Mouse (Mus musculus): ENCODE measurements at regions not wholly inside any gene's neighbourhood (a gene's known extent, or its start where the extent isn't known, plus 50 kb on each side); places are given as distances from the start of the nearest gene placed in this dataset.

DNA sequence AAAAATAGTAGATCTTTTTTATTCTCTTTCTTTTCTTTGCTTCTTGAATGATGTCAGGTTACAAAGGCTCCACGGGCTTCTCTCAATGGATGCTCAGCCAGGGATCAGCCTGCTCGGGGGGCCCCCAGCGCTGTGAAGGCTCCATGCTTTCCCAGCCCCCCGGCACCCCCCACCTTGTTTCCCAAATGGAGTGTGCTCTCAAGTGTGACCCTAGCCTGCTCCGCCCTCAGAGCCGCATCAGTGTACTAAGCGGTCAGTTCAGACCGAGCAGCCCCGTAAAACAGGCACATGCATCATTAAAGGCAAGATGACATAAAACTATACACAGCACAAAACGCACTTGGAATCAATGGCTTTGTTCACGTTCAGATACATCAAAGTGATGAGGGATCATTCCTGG lies 102.7 kb downstream of the Olig3 start:
- DNase-seq (ENCODE audit: low spot score): no peak
- Histone ChIP-seq H3K9me3 (ENCODE audit: control insufficient read depth, low read length) (no peaks in the 10 kb centered on the region), H3K4me1 (ENCODE audit: control insufficient read depth, insufficient read depth, low read length) (no peaks in the 10 kb centered on the region), H3K27ac (replicated peaks; ENCODE audit: low read depth, low read length) (no peak overlapping the region), H3K4me3 (replicated peaks; ENCODE audit: low read length) (no peak overlapping the region), H3K27me3 (ENCODE audit: control insufficient read depth, insufficient read depth, low read length) (no peaks in the 10 kb centered on the region), H3K36me3 (ENCODE audit: control insufficient read depth, insufficient read depth, low read length) (no peaks in the 10 kb centered on the region), H3K4me2 (replicated peaks; ENCODE audit: low read depth, low read length, severe bottlenecking) (no peak overlapping the region), H3K9ac (ENCODE audit: low read depth, low read length, severe bottlenecking) (no peak overlapping the region)
- no peak for TF ChIP-seq POLR2A (IDR thresholded peaks at IDR 0.05; ENCODE audit: borderline replicate concordance, extremely low read depth, insufficient read depth, insufficient read length)
- WGBS: 47% methylated on average over 11 of the region's 11 CpGs
- no peak for ATAC-seq (ENCODE audit: low FRiP score, low read depth)

DNA sequence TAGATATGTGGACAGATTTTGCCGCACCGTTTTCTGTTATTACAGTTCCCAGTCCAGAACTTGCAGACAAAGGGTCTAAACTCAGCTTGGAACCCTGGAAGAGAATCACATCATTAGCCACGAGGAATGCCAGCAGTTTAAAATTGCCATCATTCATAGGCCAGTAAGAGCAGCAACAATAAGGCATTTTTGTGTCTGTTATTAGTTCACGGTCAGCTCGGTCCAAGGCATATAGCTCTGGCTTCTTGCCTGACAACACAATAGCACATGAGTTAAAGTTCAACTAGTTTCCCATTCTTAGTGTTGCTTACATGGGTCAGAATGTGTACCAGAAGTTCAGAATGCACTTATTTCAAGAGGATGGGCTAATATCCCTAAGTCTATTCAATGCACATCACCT lies 103.4 kb downstream of the Olig3 start:
- no peak for DNase-seq (ENCODE audit: low spot score)
- no peak for ATAC-seq (ENCODE audit: low FRiP score, low read depth)
- no peak overlapping the region for H3K4me3 ChIP-seq (replicated peaks; ENCODE audit: low read length)
- no peak overlapping the region for H3K4me2 ChIP-seq (replicated peaks; ENCODE audit: low read depth, low read length, severe bottlenecking)
- no peaks in the 10 kb centered on the region for H3K9me3 ChIP-seq (ENCODE audit: control insufficient read depth, low read length)
- TF ChIP-seq POLR2A (IDR thresholded peaks at IDR 0.05; ENCODE audit: borderline replicate concordance, extremely low read depth, insufficient read depth, insufficient read length): no peak
- H3K27ac ChIP-seq (replicated peaks; ENCODE audit: low read depth, low read length): no peak overlapping the region
- no peaks in the 10 kb centered on the region for H3K4me1 ChIP-seq (ENCODE audit: control insufficient read depth, insufficient read depth, low read length)
- no peak overlapping the region for H3K9ac ChIP-seq (ENCODE audit: low read depth, low read length, severe bottlenecking)
- H3K36me3 ChIP-seq (ENCODE audit: control insufficient read depth, insufficient read depth, low read length): no peaks in the 10 kb centered on the region
- 73% methylated on average over 5 of the region's 5 CpGs for WGBS
- H3K27me3 ChIP-seq (ENCODE audit: control insufficient read depth, insufficient read depth, low read length): no peaks in the 10 kb centered on the region

DNA sequence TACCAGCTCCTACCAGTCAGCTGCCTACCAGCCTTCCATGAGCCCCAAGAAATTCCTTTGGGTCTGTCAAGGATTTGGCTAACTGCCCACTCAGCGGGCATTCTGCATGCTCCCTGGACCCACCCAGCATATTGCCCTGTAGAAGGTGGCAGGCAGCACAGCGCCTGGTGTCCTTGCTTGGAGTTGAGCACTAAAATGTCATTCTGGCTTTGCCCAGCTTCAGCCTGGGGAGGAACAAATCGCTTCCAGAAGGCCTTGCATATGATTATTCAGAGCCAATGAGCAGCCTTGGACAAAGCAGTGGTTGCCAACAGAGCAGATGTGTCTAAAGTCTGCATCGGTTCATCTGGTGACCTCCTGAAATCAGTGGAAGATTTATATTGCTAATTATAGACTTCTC lies 103.8 kb downstream of the Olig3 start:
- WGBS: 54% methylated on average over 4 of the region's 4 CpGs
- ATAC-seq (ENCODE audit: low FRiP score, low read depth): no peak

DNA sequence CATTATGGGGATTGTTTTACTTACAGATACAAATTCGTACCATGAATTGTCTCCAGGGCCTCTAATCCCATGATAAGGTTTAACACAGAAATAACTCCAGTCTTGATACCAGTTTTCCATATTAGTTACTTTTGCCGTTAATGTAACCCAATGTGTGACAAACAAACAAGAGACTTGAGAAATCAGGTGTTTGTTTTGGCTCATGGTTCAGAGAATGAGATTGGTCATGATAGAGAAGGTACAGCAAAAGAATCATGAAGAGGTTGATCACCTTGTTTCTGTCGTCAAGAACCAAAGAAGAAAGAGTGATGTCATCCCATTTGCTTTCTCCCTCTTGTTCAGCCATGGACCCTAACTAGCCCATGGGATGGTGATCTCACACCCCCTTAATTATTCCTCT lies 107.5 kb downstream of the Olig3 start:
- Histone ChIP-seq H3K9me3 (ENCODE audit: control insufficient read depth, low read length) (no peaks in the 10 kb centered on the region), H3K36me3 (ENCODE audit: control insufficient read depth, insufficient read depth, low read length) (no peaks in the 10 kb centered on the region), H3K27me3 (ENCODE audit: control insufficient read depth, insufficient read depth, low read length) (no peaks in the 10 kb centered on the region), H3K9ac (ENCODE audit: low read depth, low read length, severe bottlenecking) (no peak overlapping the region), H3K4me1 (ENCODE audit: control insufficient read depth, insufficient read depth, low read length) (no peaks in the 10 kb centered on the region), H3K4me2 (replicated peaks; ENCODE audit: low read depth, low read length, severe bottlenecking) (no peak overlapping the region), H3K4me3 (replicated peaks; ENCODE audit: low read length) (no peak overlapping the region), H3K27ac (replicated peaks; ENCODE audit: low read depth, low read length) (no peak overlapping the region)
- TF ChIP-seq POLR2A (IDR thresholded peaks at IDR 0.05; ENCODE audit: borderline replicate concordance, extremely low read depth, insufficient read depth, insufficient read length): no peak
- 79% methylated on average over 3 of the region's 3 CpGs for WGBS
- ATAC-seq (ENCODE audit: low FRiP score, low read depth) (no peak), DNase-seq (ENCODE audit: low spot score) (no peak)

More for the DNA sequence above, 103.8 kb downstream of the Olig3 start:
- H3K4me3 ChIP-seq (replicated peaks; ENCODE audit: low read length): no peak overlapping the region
- no peaks in the 10 kb centered on the region for H3K36me3 ChIP-seq (ENCODE audit: control insufficient read depth, insufficient read depth, low read length)
- no peaks in the 10 kb centered on the region for H3K9me3 ChIP-seq (ENCODE audit: control insufficient read depth, low read length)
- no peak for DNase-seq (ENCODE audit: low spot score)
- H3K4me2 ChIP-seq (replicated peaks; ENCODE audit: low read depth, low read length, severe bottlenecking): no peak overlapping the region
- no peak overlapping the region for H3K9ac ChIP-seq (ENCODE audit: low read depth, low read length, severe bottlenecking)
- H3K27ac ChIP-seq (replicated peaks; ENCODE audit: low read depth, low read length): no peak overlapping the region
- no peak for TF ChIP-seq POLR2A (IDR thresholded peaks at IDR 0.05; ENCODE audit: borderline replicate concordance, extremely low read depth, insufficient read depth, insufficient read length)
- H3K4me1 ChIP-seq (ENCODE audit: control insufficient read depth, insufficient read depth, low read length): no peaks in the 10 kb centered on the region
- H3K27me3 ChIP-seq (ENCODE audit: control insufficient read depth, insufficient read depth, low read length): no peaks in the 10 kb centered on the region

DNA sequence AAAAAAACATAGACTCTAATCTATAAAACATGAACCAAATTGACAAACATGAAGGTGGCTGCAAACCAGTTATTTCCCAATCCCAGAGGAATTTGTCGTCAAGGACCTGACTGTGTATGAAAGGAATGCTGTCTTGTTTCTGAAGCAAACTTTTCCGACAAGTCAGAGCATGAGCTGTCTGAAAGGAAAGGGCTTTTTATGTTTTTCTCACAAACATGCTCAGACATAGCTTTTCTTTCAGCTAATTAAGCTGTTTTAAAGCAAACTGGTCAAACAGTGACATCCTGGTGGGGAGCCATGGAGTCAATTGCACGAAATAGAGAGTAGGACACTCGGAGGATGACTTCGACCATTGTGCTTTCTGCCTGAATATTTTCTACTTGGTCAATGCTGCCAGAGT lies 108.2 kb downstream of the Olig3 start:
- ATAC-seq (ENCODE audit: low FRiP score, low read depth) (no peak), DNase-seq (ENCODE audit: low spot score) (peak; percentile 40)
- H3K4me1 ChIP-seq (ENCODE audit: control insufficient read depth, insufficient read depth, low read length): no peaks in the 10 kb centered on the region
- H3K36me3 ChIP-seq (ENCODE audit: control insufficient read depth, insufficient read depth, low read length): no peaks in the 10 kb centered on the region
- no peak overlapping the region for H3K4me3 ChIP-seq (replicated peaks; ENCODE audit: low read length)
- no peak overlapping the region for H3K4me2 ChIP-seq (replicated peaks; ENCODE audit: low read depth, low read length, severe bottlenecking)
- WGBS: 73% methylated on average over 5 of the region's 5 CpGs
- TF ChIP-seq POLR2A (IDR thresholded peaks at IDR 0.05; ENCODE audit: borderline replicate concordance, extremely low read depth, insufficient read depth, insufficient read length): no peak
- no peak overlapping the region for H3K27ac ChIP-seq (replicated peaks; ENCODE audit: low read depth, low read length)
- no peaks in the 10 kb centered on the region for H3K9me3 ChIP-seq (ENCODE audit: control insufficient read depth, low read length)
- no peak overlapping the region for H3K9ac ChIP-seq (ENCODE audit: low read depth, low read length, severe bottlenecking)
- H3K27me3 ChIP-seq (ENCODE audit: control insufficient read depth, insufficient read depth, low read length): no peaks in the 10 kb centered on the region

Measured in limb, embryonic 14.5 days (tissue).